ENCODE assay signal across 8 mouse cellular contexts in the genomic region with DNA sequence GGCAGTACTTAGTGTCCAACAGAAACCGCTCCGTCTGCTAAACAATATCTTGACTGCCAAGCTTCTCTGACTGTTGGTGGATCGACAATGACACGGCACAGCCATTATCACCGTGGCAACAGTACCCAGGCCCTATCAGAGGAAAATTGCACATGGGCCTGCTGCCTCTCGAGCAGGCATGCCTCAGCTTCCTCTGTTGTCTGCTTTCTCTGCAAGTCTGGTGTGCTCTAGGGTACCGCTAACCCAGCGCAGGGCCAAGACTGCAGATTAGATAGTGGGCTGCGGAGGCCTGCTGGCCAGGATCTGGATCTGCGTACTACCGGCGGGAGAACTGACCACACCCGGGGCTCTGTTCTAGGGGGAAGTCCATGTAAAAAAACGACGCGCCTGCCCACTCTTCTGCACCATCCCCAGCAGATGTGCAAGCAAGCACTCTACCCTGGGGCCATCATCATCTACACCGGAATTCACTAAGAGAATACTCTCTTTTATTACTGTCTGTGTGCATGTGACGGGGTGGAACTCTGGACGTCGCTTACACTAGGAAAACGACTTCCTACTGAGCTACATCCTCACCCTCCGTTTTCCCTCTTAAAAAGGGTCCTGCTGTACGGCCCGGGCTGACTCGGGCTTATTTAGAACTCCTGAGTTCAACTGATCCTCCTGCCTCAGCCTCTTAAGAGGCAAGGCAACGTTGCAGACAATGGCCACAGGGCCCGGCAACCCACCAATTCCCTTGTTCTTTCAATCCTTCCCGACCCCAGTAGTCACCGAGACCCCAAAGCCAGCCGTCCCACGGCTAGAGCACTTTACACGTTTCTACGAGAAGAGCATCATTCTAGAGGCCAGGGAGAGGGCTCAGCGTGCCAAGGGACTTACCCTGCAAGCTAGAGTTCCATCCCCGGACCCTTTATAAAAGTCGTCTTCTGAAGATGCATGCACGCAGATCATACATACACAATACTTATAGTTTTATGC. TPM values are rescaled to one million over a fixed set of nuclear protein-coding genes. Genes with fewer than 3 reads are reported as not detected.
A peak's percentile ranks its signal among the peaks of the same experiment; 100 is the strongest.
DNase-seq lines count a peak whose midpoint lies in the region; ATAC-seq and TF ChIP-seq lines count a peak whose summit lies in the region.

No protein-coding gene starts in this region.

- no peaks in the 10 kb centered on the region for H3K27me3 ChIP-seq in thymus, adult 2 months (ENCODE audit: control insufficient read depth, insufficient read depth, low read length)
- H3K27me3 ChIP-seq in hindbrain, embryonic 14.5 days (ENCODE audit: control insufficient read depth, insufficient read depth, low read length): no peaks in the 10 kb centered on the region
- no peaks in the 10 kb centered on the region for H3K27me3 ChIP-seq in midbrain, embryonic 11.5 days (ENCODE audit: control insufficient read depth, insufficient read depth, low read length)

- H3K4me1 ChIP-seq in thymus, adult 2 months (replicated peaks; ENCODE audit: control insufficient read depth, insufficient read depth, low read length): peaks cover 29% of the 10 kb centered on the region
- peaks cover 33% of the 10 kb centered on the region for H3K4me1 ChIP-seq in hindbrain, embryonic 14.5 days (replicated peaks; ENCODE audit: control insufficient read depth, insufficient read depth, low read length)
- H3K4me1 ChIP-seq in midbrain, embryonic 11.5 days (ENCODE audit: control insufficient read depth, insufficient read depth, low read length): peaks cover 26% of the 10 kb centered on the region

- H3K27ac ChIP-seq in thymus, adult 2 months (ENCODE audit: control insufficient read depth, insufficient read depth, low read length): peak overlapping the region; percentile 5; the same call in 1 of the 2 replicates
- H3K27ac ChIP-seq in hindbrain, embryonic 14.5 days: peak overlapping the region; percentile 60
- H3K27ac ChIP-seq in midbrain, embryonic 11.5 days (ENCODE audit: low read depth, low read length): no peak overlapping the region; the same call in 1 of the 2 replicates

- no peak for TF ChIP-seq CTCF in thymus, adult 2 months (IDR thresholded peaks at IDR 0.05; ENCODE audit: borderline replicate concordance, control insufficient read depth, extremely low read depth, insufficient read depth, low read length, poor library complexity)

- 4% methylated on average over 37 of the region's 37 CpGs for WGBS in thymus, adult 2 months
- WGBS in hindbrain, embryonic 14.5 days: 4% methylated on average over 37 of the region's 37 CpGs
- WGBS in midbrain, embryonic 11.5 days: 10% methylated on average over 37 of the region's 37 CpGs

- peak overlapping the region; percentile 77 for H3K4me3 ChIP-seq in thymus, adult 2 months (ENCODE audit: control insufficient read depth, insufficient read depth, low read length)
- H3K4me3 ChIP-seq in hindbrain, embryonic 14.5 days (replicated peaks; ENCODE audit: low read length): peak overlapping the region; percentile 76
- peak overlapping the region; percentile 84 for H3K4me3 ChIP-seq in midbrain, embryonic 11.5 days (ENCODE audit: low read depth, low read length)

- no peaks in the 10 kb centered on the region for H3K36me3 ChIP-seq in thymus, adult 2 months (ENCODE audit: control insufficient read depth, insufficient read depth, low read length)
- H3K36me3 ChIP-seq in hindbrain, embryonic 14.5 days (replicated peaks; ENCODE audit: control insufficient read depth, insufficient read depth): peaks cover 23% of the 10 kb centered on the region
- no peaks in the 10 kb centered on the region for H3K36me3 ChIP-seq in midbrain, embryonic 11.5 days (ENCODE audit: control insufficient read depth, insufficient read depth, low read length)

- peak; percentile 18 to 38 for DNase-seq in cerebellum, adult 18-20 months
- DNase-seq in thymus, adult 2 months: no peak
- DNase-seq in thymus, postnatal 10 days (ENCODE audit: low spot score in 2 of 2): no peak
- no peak for DNase-seq in hindbrain, embryonic 14.5 days (ENCODE audit: low spot score)
- DNase-seq in midbrain, embryonic 11.5 days (ENCODE audit: low spot score, missing footprints): peak; percentile 92
- no peak for DNase-seq in left cerebral cortex, postnatal 36 days (ENCODE audit: low spot score in 2 of 2)
- no peak for DNase-seq in adrenal gland, adult 2 months

- intact Hi-C loops in left cerebral cortex, postnatal 36 days (cut with DNase I): loop anchor here (10.0 kb wide), 1 partner anchor 277 kb away; a partner anchor contains a TSS

- no peak for ATAC-seq in cerebellum, adult (ENCODE audit: insufficient number of reproducible peaks, low FRiP score, low TSS enrichment)
- no peak for ATAC-seq in hindbrain, embryonic 14.5 days (ENCODE audit: low FRiP score)
- ATAC-seq in midbrain, embryonic 11.5 days (ENCODE audit: low FRiP score): no peak

- TF ChIP-seq POLR2A in thymus, adult 2 months (IDR thresholded peaks at IDR 0.05; ENCODE audit: control insufficient read depth, extremely low read depth, insufficient read depth, low read length, poor library complexity): no peak

- H3K9ac ChIP-seq in hindbrain, embryonic 14.5 days: peak overlapping the region; percentile 78
- peak overlapping the region; percentile 80 for H3K9ac ChIP-seq in midbrain, embryonic 11.5 days (ENCODE audit: low read length)

- H3K9me3 ChIP-seq in hindbrain, embryonic 14.5 days (ENCODE audit: control insufficient read depth, low read length): no peaks in the 10 kb centered on the region
- H3K9me3 ChIP-seq in midbrain, embryonic 11.5 days (ENCODE audit: control insufficient read depth, low read length): no peaks in the 10 kb centered on the region

- H3K4me2 ChIP-seq in hindbrain, embryonic 14.5 days (replicated peaks): peak overlapping the region; percentile 91
- H3K4me2 ChIP-seq in midbrain, embryonic 11.5 days: peak overlapping the region; percentile 84

RNA-seq across cellular contexts. Expression of a gene that starts 1.1 kb away (rescaled TPM):
- polyA plus RNA-seq in thymus, adult 2 months (2012; rRNA removed): 66.6 and 68.4 TPM in 2 replicates
- polyA plus RNA-seq in hindbrain, embryonic 14.5 days (2014; fragmentation: Nextera tagmentation; extraction: Ambion mirVana): 183 and 189 TPM in 2 replicates
- 186 and 197 TPM in 2 replicates for polyA plus RNA-seq in midbrain, embryonic 11.5 days (2014; fragmentation: Nextera tagmentation; extraction: Ambion mirVana)
- 10 to 100 TPM; 41.1 to 51.5 TPM for total RNA-seq in left cerebral cortex, postnatal 36 days (2021)
- total RNA-seq in adrenal gland, adult 2 months (2021): 100 to 1,000 TPM; 161 to 186 TPM
- polyA plus RNA-seq in adrenal gland, adult 2 months (2012; rRNA removed): 218 and 257 TPM in 2 replicates

RNA-seq across cellular contexts. Expression of a gene that starts 21.8 kb away (rescaled TPM):
- polyA plus RNA-seq in thymus, adult 2 months (2012; rRNA removed): 16.4 and 20.1 TPM in 2 replicates
- polyA plus RNA-seq in hindbrain, embryonic 14.5 days (2014; fragmentation: Nextera tagmentation; extraction: Ambion mirVana): 0.35 TPM in 2 replicates
- polyA plus RNA-seq in midbrain, embryonic 11.5 days (2014; fragmentation: Nextera tagmentation; extraction: Ambion mirVana): 0.10 TPM in 1 of 2 replicates, not detected in the other
- total RNA-seq in left cerebral cortex, postnatal 36 days (2021): 1 to 10 TPM; 1.0 to 2.1 TPM
- total RNA-seq in adrenal gland, adult 2 months (2021): 10 to 100 TPM in 1 of 2 experiments, 1 to 10 TPM in 1; 9.1 to 16.1 TPM
- polyA plus RNA-seq in adrenal gland, adult 2 months (2012; rRNA removed): 4.3 and 4.5 TPM in 2 replicates

Comparison
In these comparisons a context has a peak if more than half of its experiments do, and no peak if none do; other contexts are left out.
1. DNase-seq: peak in cerebellum, adult 18-20 months (2 of 2) and midbrain, embryonic 11.5 days (single experiment); none in thymus, adult 2 months (single experiment), thymus, postnatal 10 days (0 of 2), hindbrain, embryonic 14.5 days (single experiment), left cerebral cortex, postnatal 36 days (0 of 2) and adrenal gland, adult 2 months (single experiment).
2. Peak in every context shown above with its lines, with median percentiles within 50 percentile points of each other: H3K4me3 ChIP-seq.